Mouse (Mus musculus) heart, postnatal 25 days (tissue): ENCODE data around the gene Atp9a. TPM values are rescaled to one million over a fixed set of nuclear protein-coding genes. Genes with fewer than 3 reads are reported as not detected.

ENCODE experiments used
- DNase-seq: peaks from one replicate; pipeline ENCODE4 v3.0.0; 2022; ENCODE audit warnings: low spot score
- intact Hi-C: fragments of 180-260 bp; cut with DNase I; formaldehyde crosslinking; loops from one replicate; pipeline ENCODE4 v1.15.1; 2025
- total RNA-seq, 2 experiments: library from RNA; stranded (reverse); gene quantifications; 2 replicates each; pipeline ENCODE4 v1.2.3; 2021

The Atp9a gene
- total RNA-seq, 2 experiments from 2014 or later: 44.9 to 54.1 TPM

DNA sequence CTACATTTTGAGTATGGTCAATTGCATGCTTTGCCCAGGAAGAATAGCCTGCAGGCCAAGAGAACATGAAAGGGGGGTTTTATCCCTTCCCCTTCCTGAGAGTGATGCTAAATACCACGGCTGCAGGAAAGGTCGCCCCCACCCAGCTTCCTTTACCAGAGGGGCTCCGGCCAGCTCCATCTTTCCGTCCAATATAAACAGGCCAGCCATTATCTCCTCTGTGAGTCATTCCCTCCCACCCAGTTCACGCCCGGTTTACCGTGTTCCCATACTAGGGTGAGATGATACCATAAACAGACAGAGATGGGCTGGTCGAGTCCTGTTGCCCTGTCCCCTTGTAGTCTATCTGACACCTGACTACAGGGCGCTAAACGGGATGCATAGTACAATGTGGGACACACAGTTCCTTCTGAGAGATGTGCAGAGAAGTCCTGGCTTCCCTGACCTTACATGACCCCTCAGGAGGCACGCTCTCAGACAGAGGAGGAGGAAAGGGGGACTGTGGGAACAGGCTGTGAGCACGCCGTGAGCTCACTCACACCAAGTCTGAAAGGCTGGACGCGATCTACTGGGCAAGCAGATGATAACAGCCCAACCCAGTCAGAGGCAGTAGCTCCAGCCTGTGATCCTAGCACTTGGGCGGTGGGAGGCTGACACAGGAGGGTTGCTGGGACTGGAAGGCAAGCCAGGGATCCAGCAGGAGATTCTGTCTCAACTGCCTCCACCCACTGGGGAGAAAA is 85.5 kb downstream of the Atp9a start:
- peak; percentile 68 for DNase-seq
- intact Hi-C loops: no loop called here

DNA sequence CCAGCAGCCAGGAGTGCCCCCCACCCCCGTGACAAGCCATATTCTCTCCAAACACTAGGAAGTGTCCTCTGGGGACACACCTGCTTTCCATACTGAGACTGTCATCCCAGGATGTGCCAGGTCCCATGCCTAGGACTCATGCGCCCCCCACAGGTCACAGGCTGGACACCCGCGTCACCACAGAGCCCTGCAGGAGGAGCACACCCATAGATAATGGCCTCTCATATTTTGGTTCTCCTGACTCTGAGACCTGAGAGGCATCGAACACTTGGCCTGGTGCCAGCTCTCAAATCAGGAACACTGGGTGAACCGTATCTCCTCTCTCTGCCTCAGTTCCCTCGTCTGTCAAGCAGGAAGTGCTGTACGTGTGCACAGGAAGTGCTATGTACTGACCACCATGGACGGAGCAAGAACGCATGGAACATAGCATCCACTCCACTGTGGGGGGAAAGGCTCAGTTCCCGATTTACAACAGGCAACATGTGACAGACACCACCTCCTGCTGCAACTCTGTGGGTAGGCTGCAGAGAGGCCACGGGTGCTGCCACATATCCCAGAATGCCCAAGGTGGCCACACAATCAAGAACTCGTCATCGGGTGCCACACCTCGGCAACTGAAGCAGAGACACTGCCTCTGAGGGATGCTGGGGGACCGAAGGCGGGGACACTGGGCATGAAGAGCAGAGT is 87.1 kb downstream of the Atp9a start:
- intact Hi-C loops: no loop called here
- DNase-seq: no peak

DNA sequence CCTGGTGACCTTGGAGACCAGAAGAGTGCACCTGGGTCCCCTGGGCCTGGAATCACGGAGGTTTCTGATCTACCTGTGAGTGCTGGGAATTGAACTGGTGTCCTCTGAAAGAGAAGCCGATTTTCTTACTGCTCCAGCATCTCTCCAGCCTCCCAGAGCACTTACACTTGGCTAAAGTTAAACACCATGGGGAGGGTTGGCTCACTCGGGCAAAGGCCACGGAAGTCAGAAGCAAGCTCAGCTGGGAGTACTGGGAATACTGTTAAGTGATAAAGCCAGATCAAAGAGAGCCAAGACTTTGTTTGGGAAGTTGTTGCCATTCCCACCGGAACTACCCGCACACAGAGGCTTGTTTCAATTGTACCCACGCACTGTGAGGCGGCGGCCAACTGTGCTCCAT is 87.7 kb downstream of the Atp9a start:
- intact Hi-C loops: no loop called here
- DNase-seq: no peak

DNA sequence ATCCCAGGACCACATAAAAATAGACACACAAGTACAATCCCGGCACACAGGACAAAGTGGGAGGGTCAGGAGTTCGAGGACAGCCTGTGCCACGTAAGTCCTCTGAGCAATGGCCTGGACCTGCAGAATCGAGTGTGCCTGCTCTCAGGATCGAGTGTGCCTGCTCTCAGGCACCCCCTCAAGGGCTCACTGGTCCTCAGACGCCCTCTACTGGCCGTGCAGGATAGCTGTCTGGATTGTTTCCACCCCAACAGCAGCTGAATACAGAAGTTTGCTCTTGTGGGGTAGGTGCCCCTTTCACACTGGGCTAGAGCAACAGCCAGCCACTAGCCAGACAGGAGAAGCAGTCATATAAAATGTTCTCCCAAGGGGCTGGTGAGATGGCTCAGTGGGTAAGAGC is 90.5 kb downstream of the Atp9a start:
- no peak for DNase-seq
- intact Hi-C loops: no loop called here

DNA sequence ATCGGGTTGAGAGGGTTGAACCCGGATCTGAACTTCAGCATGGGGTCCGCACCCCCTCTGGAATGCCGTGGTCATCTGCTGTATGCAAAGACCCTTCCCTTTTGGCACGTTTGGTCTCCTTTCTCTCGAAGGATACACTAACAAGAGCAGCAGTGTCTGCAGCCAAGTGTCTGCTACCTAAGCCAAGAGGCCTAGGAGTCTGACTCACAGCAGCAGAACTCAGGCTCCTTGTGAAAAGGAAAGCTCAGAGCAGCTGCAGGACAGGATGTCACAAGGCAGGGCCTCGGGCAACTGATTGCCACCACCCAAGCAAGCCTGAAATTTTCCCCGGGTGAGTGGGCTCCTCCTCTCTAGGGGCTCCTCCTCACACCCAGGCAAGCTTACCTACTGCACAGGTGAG is 94.0 kb downstream of the Atp9a start:
- DNase-seq: no peak
- intact Hi-C loops: no loop called here

DNA sequence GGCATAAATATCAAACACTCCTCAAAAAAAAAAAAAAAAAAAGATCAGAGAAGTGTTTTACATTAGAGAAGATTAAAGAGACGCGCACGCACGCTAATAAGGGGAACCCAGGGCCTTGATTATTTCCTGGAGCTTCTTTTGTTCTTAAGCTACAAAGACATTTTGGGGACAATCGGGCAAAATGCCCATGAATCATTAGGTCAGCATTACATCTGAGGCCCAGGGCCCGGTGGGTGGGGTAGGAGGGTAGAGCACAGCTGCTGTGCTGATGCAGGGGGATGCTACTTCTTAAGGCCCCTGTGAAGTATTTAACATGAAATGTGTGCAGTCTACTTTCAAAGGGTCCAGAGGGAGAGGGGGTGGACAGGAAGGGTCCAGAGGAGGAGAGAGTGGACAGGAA is 97.4 kb downstream of the Atp9a start:
- intact Hi-C loops: no loop called here
- DNase-seq: no peak

DNA sequence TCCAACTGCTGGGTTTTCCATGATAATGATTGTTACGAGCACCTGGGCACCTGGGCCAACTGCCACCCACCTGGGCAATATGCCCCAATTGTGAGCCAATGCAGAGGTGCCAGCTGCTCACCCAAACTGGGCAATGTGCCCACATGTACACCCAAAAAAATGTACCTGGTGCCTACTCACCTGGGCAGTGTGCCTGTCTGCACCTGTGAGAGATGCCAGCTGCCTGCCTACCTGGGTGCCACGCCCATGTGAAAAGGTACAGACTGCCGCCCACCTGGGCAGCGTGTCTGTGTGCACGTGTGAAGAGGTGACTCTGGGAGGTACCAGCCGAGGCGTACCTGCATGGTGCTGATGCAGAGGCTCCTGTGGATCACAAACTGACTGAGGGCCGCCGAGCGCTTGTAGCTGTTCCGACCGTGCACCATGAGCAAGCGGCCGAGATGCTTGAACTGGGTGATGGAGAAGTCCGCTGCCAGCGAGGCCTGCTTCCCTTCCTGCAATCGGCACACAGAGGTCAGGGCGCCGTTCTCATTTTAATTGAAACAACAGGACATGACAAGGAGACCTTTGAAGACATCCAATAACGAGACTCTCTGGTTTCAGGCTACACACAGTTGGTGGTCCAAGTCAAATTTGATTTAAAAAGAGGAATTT is 98.6 kb downstream of the Atp9a start:
- intact Hi-C loops: no loop called here
- DNase-seq: no peak

DNA sequence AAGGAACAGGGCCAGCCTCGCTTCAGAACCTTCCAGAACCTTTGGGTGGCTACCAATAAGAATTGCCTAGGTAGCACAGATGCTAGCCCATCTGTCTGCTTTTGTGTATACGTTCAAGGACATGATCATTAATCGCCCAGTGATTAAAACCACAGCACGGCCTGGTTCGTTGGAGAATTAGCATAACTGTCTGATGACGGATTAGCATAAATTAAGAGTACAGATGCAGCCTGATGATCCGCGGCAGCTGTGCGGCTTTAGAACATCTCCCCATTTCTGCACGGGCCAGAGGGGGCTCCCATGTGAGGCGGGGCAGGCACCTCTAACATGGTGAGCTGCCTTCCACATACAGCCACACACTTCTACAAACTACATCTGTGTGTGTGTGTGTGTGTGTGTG is 100.0 kb downstream of the Atp9a start:
- intact Hi-C loops: no loop called here
- DNase-seq: no peak

DNA sequence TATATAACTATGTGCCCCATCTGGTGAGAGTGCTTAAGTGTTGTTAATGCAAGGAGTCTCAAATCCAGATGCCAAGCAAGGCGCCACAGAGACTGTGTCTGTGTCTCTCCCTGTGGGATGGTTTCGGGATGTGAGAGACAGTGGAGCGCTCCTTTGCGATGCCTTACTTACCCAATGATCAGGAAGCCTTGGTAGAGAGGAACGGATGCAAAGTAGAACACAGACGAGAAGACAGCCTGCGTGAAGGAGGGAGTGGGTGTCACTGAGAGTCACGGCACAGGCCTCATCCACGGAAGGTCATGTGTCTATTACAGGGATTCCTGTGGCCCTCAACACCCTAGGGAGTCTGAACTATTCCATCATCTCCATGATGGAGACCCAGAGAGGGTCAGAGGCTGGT is 101.7 kb downstream of the Atp9a start:
- no peak for DNase-seq
- intact Hi-C loops: no loop called here

DNA sequence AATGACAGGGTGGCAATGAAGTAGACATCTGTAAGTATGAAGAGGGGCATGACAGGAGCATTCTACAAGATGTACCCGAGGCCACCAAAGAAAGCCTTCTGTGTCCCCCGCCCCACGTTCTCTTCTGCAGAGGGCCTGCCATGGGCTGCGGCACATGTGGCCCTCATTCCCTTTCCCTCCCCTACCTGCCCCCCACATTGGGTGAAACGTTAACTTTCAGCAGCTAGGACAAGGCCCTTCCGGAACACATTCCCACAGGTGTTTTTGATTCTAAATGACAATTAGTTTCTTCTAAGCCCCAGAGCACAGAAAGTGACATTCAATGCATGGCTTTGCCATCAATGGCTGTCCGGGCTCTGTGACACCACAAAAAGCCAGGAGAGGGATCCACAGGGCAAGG is 107.3 kb downstream of the Atp9a start:
- intact Hi-C loops: no loop called here

DNA sequence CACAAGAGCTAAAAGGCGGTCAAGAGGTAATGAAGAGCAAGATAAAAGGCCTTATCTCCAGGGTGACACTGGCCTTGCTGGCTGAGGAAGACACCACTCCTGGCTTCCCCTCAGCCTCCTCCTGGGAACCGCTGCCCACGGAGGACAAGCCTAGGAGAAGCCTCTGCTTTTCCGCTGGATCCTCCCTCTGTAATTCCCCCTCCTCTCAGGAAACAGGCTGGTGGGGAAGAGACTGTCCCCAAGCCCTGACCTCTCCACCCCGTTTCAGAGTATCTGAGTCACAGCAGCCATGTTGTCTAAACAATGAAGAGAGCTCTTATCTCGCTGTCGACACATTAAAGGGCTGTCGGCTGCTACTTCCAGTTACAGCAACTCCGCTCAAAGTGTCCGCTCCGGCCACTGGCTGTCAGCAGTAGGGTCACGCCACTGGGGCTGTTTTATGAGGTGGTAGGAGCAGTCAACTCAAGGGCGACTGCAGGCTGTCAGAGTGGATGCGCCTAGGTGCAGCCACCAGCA is 108.8 kb downstream of the Atp9a start:
- no peak for DNase-seq
- intact Hi-C loops: no loop called here

More for the DNA sequence above, 107.3 kb downstream of the Atp9a start:
- no peak for DNase-seq

DNA sequence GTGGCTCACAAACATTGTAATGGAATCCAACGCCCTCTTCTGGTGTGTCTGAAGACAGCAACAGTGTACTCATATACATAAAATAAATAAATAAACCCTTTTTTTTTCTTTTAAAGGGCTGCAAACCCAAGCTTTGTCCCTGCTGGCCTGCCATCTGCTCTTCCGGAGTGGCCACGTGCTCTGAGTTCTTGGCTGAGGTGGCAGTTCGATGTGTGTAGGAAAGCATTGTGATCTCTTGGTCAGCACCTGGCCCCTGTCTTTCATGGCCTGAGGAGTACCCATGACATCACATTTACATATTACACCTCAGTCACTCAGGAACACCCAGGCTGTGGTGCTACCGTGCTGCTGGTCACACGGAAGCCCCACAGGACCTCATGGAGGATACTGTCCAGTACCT is 109.7 kb downstream of the Atp9a start:
- intact Hi-C loops: no loop called here
- no peak for DNase-seq

DNA sequence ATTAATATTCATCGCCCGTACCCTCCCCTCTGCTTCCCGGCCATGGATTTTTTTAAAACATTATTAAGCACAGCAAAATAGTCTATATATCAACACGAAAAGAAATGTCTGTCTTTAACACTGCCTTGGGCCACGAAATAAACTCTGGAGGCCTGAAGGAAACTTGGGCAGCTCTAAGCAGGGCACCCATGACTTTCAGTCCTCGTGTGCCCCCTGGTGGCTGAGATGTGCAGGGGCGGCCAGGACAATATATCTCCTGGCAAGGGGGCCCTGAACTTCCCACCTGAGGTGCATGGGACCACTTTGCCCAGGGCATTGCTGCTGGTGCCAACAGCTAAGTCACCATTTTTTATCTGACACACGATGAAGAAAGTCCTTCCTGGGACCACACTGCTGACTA is 113.4 kb downstream of the Atp9a start:
- intact Hi-C loops: loop anchor here (1.0 to 5.0 kb wide), 3 partner anchors 26 to 376 kb away; no protein-coding TSS in a partner anchor

DNA sequence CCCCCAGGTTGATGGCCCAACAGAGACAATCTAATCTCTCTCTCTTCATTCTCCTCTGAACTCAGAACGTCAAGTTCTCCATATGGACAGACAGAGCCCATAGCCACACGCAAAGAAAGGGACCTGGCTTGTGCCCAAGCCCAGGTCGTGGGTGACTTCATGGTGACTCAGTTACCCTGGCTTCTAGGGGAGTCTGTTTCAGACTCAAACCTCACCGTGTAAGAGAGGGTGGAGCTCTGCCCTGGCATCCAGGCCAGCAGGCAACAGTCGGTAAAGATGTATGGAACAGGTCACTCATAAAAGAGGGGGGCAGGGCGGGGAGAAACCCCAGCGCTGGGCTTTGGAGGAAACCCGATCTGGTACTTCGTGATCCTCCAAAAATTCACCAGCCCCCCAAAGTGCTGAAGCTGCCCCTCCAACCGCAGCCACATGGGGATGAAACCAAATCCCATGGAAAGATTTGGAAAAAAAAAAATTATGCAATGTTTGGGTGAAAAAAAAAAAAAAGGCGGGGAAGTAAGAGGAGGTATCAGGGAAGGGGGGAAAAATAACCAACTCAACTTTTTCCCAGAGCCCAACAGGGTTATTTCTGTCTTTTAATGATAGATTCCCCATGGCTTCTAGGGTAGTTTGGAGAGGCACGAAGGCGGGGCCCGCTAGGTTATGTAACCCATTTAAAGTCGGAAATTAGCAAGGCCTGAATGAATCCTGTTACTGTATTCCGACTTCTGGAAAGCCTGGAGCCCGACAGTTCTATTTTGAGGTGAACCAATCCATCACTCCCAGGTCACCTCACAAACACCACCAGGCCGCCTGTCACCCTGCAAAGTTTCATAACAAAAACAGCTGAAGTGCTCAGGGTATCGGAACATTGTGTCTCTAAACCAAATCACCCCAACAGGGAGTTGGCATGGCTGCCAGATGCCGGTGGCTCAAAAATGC is 114.1 kb downstream of the Atp9a start:
- DNase-seq: no peak
- intact Hi-C loops: loop anchor here (1.0 to 5.0 kb wide), 3 partner anchors 25 to 376 kb away; no protein-coding TSS in a partner anchor

More for the DNA sequence above, 113.4 kb downstream of the Atp9a start:
- DNase-seq: peak; percentile 55

DNA sequence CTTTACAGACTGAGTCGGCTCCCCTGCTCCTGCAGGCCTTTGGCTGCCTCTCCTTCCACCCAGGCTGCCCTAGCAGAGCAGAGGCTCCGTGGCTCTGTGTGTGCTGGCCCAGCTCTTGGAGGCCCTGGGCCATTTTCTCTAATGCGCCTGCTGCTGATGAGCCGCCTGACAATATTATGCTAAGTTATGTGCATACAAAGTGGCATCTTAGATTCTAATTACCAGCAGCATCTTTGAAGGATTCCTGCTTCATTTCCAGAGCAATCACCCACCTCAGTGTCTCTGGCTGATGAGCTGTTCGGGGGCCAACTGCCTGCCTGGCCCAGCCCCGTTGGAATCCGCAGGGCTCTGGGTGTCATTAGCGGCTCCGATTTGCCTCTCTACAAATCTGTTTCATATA is 115.8 kb downstream of the Atp9a start:
- intact Hi-C loops: loop anchor here (5.0 kb wide), 1 partner anchor 374 kb away; no protein-coding TSS in a partner anchor
- no peak for DNase-seq

DNA sequence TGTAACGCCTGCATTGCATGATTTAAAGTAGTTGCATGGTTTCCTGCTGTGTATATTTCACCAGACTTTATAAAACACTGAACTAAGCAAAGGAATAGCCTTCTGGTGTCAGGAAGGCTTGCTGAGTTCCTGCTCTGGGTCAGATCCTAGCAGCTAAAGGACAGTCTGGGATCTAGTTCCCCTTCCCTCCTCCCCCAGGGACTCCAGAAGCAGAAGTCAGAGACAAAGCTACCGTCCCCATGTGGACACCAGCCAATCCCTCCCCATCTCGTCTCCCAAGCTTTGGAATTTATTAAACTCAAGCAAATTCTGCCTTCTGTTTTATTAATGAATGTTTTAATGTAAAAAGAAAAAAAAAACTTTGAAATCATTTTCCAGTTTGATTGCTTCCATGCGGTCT is 117.1 kb downstream of the Atp9a start:
- intact Hi-C loops: loop anchor here (5.0 kb wide), 1 partner anchor 373 kb away; no protein-coding TSS in a partner anchor
- DNase-seq: no peak

DNA sequence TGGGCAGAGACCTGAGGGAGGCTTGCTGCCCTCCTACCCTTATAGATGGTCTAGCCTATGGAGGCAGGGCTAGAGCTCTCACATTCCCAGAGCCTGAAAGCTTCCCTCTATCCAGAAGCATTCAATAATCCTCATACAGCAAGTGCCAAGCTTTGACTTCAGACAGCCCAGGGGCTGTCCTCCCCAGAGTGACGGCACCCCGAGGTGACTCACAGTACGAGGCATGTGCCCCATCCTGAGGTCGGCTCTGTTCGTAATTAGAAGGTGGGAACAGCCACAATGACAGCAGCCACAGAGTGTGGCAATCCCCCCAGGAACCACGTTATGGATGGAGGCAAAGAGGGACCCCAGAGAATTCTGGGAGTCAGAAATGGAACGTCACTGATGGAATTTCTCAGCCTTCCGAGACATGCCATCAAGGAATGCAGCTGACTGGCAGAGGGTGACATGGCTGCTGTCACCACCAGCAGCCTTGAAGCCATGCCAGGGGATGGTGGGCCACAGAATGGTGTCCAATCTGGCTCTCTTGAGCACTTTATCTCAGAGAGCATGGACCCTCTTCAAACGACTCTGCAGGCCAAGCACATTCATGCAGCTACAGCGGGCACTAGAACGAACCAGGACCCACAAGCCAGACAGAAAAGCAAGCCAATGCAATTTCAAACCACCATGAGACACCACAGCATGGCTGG is 121.0 kb downstream of the Atp9a start:
- no peak for DNase-seq
- intact Hi-C loops: no loop called here

DNA sequence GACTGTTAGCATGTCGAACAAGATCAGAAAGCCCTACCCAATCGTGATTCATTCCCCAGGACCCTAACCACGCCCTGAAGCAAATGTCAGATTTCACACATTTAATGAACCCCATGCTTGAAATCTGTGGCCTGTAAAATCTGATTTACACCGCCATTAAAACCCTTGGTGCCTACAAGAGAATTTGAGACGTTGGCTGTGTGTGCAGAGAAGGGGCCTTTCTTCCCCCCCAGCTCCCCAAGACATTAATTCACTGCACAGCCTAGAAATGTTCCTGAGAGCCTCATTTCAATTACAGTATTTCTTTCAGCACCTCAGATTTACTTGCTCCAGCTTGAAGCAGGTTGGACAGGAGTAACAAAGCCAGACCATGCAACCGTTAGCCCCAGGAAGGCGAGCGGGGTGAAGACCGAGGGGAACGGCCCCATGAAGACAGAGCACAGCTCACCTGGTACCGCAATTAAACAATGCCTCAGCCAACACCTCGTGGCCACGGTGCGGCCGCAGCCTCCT is 123.9 kb downstream of the Atp9a start:
- intact Hi-C loops: no loop called here
- no peak for DNase-seq

DNA sequence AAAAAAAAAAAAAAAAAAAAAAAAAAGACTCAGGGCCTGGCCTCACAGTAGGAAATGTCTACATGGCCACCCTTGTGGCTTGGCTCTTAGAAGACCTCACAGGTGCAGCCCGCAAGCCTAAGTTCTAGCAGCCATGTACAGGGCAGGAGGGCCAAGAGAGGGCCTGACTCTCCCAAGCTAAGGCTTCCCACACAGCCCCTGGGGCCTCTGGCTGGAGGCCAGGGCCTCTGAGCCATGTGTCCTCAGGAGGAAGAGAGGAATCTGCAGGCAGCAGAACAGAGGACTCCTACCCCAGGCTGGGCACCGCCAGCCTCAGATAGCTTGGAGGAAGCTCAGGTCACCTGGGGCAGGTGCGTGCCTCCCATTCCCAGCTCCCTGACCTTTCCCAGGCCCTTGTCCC is 127.0 kb downstream of the Atp9a start:
- no peak for DNase-seq

More for the DNA sequence above, 127.0 kb downstream of the Atp9a start:
- intact Hi-C loops: no loop called here
